Mouse (Mus musculus) monocyte, adult 5-6 weeks (primary cell): ENCODE measurements around the gene Arhgef3. TPM values are rescaled to one million over a fixed set of nuclear protein-coding genes. Genes with fewer than 3 reads are reported as not detected.

Experiments used
- total RNA-seq: library from RNA; stranded (forward); fragments of 200-1000, 200-491, 200-594 nt; gene quantifications from 3 replicates; pipeline ENCODE4 v1.2.3, GENCODE M21; 2017

Gene Arhgef3
- total RNA-seq, 1 experiment from 2014 or later: 261 TPM

Other genes with a start within 250 kb of the Arhgef3 start
- 1.9 to 4.9 TPM (median 2.4 TPM) in 3 replicates for gene Asb14, start 220.3 kb upstream of the Arhgef3 start, total RNA-seq
- gene Appl1, start 143.7 kb upstream of the Arhgef3 start, total RNA-seq: 28.4 to 48.0 TPM (median 47.6 TPM) in 3 replicates
- not detected in 3 replicates for gene Hesx1, start 120.5 kb upstream of the Arhgef3 start, total RNA-seq
- gene Il17rd, start 76.0 kb upstream of the Arhgef3 start, total RNA-seq: 0.29 to 1.1 TPM (median 0.49 TPM) in 3 replicates